Mouse (Mus musculus): ENCODE data around the gene Tmprss7. TPM values are rescaled to one million over a fixed set of nuclear protein-coding genes. Genes with fewer than 3 reads are reported as not detected.

Gene Tmprss7
- total and polyA plus RNA-seq, 3 experiments, result not detected

DNA sequence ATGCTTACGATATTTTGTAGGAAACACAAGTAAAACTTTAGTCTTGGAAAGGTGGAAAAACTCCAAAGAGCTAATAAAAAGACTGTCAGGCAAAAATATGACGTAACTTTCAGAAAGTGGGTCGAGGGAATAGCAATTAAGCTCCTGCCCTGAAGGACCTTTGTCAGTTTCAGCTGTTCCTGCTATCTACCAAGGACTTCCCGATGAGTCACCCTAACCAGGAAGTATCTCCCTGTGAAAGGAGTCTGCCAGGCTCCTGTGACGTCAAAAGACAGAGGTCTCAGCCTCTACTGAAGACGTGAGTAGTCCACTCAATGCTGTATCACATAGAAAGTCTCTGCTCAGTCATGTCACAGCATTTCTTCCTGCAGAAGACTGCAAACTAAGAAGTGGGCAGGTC, 49.1 kb downstream of the Tmprss7 start:
- Histone ChIP-seq H3K4me1 (ENCODE audit: control insufficient read depth, insufficient read depth, low read length) (no peaks in the 10 kb centered on the region), H3K4me3 (no peak overlapping the region), H3K36me3 (ENCODE audit: control insufficient read depth, insufficient read depth, low read length) (no peaks in the 10 kb centered on the region), H3K9ac (ENCODE audit: low read depth, low read length) (no peak overlapping the region), H3K27me3 (ENCODE audit: control insufficient read depth, insufficient read depth, low read length) (no peaks in the 10 kb centered on the region), H3K79me2 (replicated peaks; ENCODE audit: control insufficient read depth, insufficient read depth, low read length) (no peaks in the 10 kb centered on the region), H3K27ac (no peak overlapping the region)
- 30% methylated on average over 6 of the region's 6 CpGs for WGBS
- peak in 1 of 2 experiments; percentile 20 for DNase-seq
- intact Hi-C loops (cut with DNase I), result no loop called here
- TF ChIP-seq EP300 (IDR thresholded peaks at IDR 0.05; ENCODE audit: insufficient read depth, low read depth, low read length), result no peak
- no peak for TF ChIP-seq POLR2A (IDR thresholded peaks at IDR 0.05; ENCODE audit: insufficient read depth, low read depth, low read length)
- TF ChIP-seq CTCF (IDR thresholded peaks at IDR 0.05), result no peak

DNA sequence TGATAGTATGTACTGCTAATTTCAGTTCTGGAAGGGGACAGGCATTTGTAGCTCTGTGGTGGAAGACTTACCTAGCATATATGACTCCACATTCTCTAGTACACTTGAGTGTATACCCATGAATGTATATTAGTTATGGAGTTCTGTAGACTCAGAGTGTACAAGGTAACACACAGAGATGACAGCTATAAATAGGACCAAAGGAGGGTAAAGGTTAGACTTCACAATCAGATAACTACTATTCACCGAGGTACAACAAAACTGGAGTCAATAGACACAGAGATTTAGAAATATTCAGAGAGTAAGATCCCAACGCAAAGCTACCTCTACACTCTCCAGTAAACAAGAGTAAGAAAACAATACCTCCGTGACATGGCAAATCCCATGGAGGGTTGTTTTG, 49.5 kb downstream of the Tmprss7 start:
- Histone ChIP-seq H3K79me2 (replicated peaks; ENCODE audit: control insufficient read depth, insufficient read depth, low read length) (no peaks in the 10 kb centered on the region), H3K9ac (ENCODE audit: low read depth, low read length) (no peak overlapping the region), H3K4me3 (no peak overlapping the region), H3K27ac (no peak overlapping the region), H3K4me1 (ENCODE audit: control insufficient read depth, insufficient read depth, low read length) (no peaks in the 10 kb centered on the region), H3K27me3 (ENCODE audit: control insufficient read depth, insufficient read depth, low read length) (no peaks in the 10 kb centered on the region), H3K36me3 (ENCODE audit: control insufficient read depth, insufficient read depth, low read length) (no peaks in the 10 kb centered on the region)
- TF ChIP-seq EP300 (IDR thresholded peaks at IDR 0.05; ENCODE audit: insufficient read depth, low read depth, low read length), result no peak
- TF ChIP-seq CTCF (IDR thresholded peaks at IDR 0.05), result no peak
- no peak for TF ChIP-seq POLR2A (IDR thresholded peaks at IDR 0.05; ENCODE audit: insufficient read depth, low read depth, low read length)
- intact Hi-C loops (cut with DNase I), result no loop called here
- WGBS, result 61% methylated on average over 3 of the region's 3 CpGs
- DNase-seq, result no peak

DNA sequence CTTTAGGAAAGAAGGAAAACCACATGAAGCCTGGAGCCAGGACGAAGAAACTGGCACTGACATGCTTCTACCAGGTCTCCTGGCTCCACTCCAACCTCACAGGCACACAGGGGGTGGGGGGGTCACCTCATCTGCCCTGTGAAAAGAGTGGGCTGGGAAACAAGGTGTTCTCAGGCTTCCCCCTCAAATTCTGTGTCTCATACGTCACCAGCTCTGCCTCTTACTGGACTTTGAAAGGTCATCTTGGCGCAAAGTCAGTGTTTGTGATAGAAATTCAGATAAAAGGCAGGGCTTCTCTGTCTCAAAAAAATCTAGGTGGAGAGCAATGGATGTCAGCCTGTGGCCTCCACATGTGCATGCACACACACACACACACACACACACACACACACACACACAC, 52.2 kb downstream of the Tmprss7 start:
- Histone ChIP-seq H3K36me3 (ENCODE audit: control insufficient read depth, insufficient read depth, low read length) (no peaks in the 10 kb centered on the region), H3K4me1 (ENCODE audit: control insufficient read depth, insufficient read depth, low read length) (no peaks in the 10 kb centered on the region), H3K9ac (ENCODE audit: low read depth, low read length) (no peak overlapping the region), H3K27ac (no peak overlapping the region), H3K27me3 (ENCODE audit: control insufficient read depth, insufficient read depth, low read length) (no peaks in the 10 kb centered on the region), H3K4me3 (no peak overlapping the region), H3K79me2 (replicated peaks; ENCODE audit: control insufficient read depth, insufficient read depth, low read length) (no peaks in the 10 kb centered on the region)
- DNase-seq, result no peak
- TF ChIP-seq EP300 (IDR thresholded peaks at IDR 0.05; ENCODE audit: insufficient read depth, low read depth, low read length) (no peak), POLR2A (IDR thresholded peaks at IDR 0.05; ENCODE audit: insufficient read depth, low read depth, low read length) (no peak), CTCF (IDR thresholded peaks at IDR 0.05) (no peak)
- WGBS, result 67% methylated on average over 3 of the region's 3 CpGs
- intact Hi-C loops (cut with DNase I), result no loop called here

DNA sequence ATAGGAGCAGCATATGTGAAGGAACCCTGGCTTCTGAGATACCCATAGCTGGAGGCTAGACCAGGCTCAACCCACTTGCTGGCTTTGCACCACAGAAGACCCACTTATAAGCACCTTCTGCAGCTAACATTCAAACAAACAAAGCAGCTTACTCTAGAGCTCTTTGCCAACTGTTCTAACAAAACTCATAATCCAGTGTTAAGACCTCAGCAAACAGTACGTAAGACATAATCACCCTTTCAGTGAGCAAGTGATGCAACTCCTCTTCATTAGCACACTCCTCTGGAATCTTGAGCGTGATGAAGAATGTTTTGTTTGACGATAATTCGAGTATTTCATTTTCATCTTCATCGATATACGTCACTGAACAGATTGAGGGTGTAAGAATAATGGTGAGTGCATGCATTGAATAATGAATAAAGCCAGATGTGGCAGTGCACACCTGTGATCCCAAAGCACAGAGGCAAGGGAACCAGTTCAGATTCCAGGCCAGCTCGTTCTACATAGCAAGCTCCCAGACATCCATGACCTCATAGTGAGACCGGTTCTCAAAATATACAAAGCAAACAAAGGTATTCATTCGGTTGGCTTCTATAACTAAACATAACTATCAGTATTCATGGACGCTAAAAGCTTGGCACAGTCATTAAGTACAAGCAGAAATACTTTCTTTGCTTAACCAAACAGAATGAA, 53.2 kb downstream of the Tmprss7 start:
- no peak for DNase-seq
- no peaks in the 10 kb centered on the region for H3K79me2 ChIP-seq (replicated peaks; ENCODE audit: control insufficient read depth, insufficient read depth, low read length)
- WGBS, result 62% methylated on average over 10 of the region's 10 CpGs
- intact Hi-C loops (cut with DNase I), result no loop called here
- no peaks in the 10 kb centered on the region for H3K4me1 ChIP-seq (ENCODE audit: control insufficient read depth, insufficient read depth, low read length)
- H3K9ac ChIP-seq (ENCODE audit: low read depth, low read length), result no peak overlapping the region
- no peak overlapping the region for H3K27ac ChIP-seq
- H3K36me3 ChIP-seq (ENCODE audit: control insufficient read depth, insufficient read depth, low read length), result no peaks in the 10 kb centered on the region
- no peaks in the 10 kb centered on the region for H3K27me3 ChIP-seq (ENCODE audit: control insufficient read depth, insufficient read depth, low read length)
- H3K4me3 ChIP-seq, result no peak overlapping the region
- TF ChIP-seq EP300 (IDR thresholded peaks at IDR 0.05; ENCODE audit: insufficient read depth, low read depth, low read length) (no peak), CTCF (IDR thresholded peaks at IDR 0.05) (no peak), POLR2A (IDR thresholded peaks at IDR 0.05; ENCODE audit: insufficient read depth, low read depth, low read length) (no peak)

DNA sequence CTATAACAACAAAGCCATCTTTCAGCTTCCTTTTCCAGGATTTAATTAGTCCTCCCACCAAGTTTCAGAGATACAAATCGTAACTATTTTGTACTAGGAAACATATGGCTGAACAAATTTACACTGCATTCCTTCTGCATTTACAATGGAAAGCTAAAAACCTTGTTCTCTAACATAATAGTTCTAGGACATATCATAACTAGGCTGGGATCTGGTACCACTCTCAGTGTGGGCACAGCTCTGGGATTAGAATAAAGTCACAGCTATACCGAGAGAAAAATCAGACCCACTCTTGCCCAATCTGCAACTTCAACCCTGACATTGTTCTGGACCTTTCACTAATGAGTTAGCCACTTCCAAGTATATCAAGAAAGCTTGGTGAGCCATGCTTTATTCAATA, 57.6 kb downstream of the Tmprss7 start:
- 69% methylated on average over 2 of the region's 2 CpGs for WGBS
- DNase-seq, result no peak

DNA sequence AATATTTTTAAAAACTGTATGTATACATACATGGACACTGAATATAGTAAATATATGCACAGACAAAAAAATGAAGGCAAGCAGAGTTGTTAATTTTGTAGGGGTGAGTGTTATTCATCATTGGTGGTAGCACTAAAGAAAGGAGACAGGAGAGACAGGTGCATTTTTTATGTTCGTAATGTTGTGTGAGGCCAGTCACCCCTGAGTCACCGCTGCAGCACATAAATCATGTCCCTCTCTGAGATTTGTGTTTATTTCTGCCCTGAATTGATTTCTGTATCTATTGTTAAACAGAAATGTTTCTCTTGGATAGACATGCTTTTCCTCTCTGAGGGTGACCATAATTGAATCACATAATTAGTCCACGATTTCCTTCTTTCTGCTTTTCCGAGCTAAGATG, 61.0 kb downstream of the Tmprss7 start:
- no peak for DNase-seq
- H3K36me3 ChIP-seq (ENCODE audit: control insufficient read depth, insufficient read depth, low read length), result no peaks in the 10 kb centered on the region
- H3K4me3 ChIP-seq, result no peak overlapping the region
- WGBS, result 68% methylated on average over 4 of the region's 4 CpGs
- no peaks in the 10 kb centered on the region for H3K27me3 ChIP-seq (ENCODE audit: control insufficient read depth, insufficient read depth, low read length)
- intact Hi-C loops (cut with DNase I), result loop anchor here (10.0 kb wide), 1 partner anchor 908 kb away; the partner anchor contains the start of gene Nepro
- no peaks in the 10 kb centered on the region for H3K4me1 ChIP-seq (ENCODE audit: control insufficient read depth, insufficient read depth, low read length)
- no peaks in the 10 kb centered on the region for H3K79me2 ChIP-seq (replicated peaks; ENCODE audit: control insufficient read depth, insufficient read depth, low read length)
- no peak overlapping the region for H3K9ac ChIP-seq (ENCODE audit: low read depth, low read length)
- no peak overlapping the region for H3K27ac ChIP-seq
- TF ChIP-seq EP300 (IDR thresholded peaks at IDR 0.05; ENCODE audit: insufficient read depth, low read depth, low read length) (no peak), POLR2A (IDR thresholded peaks at IDR 0.05; ENCODE audit: insufficient read depth, low read depth, low read length) (no peak), CTCF (IDR thresholded peaks at IDR 0.05) (no peak)

More for the DNA sequence above, 57.6 kb downstream of the Tmprss7 start:
- Histone ChIP-seq H3K27me3 (ENCODE audit: control insufficient read depth, insufficient read depth, low read length) (no peaks in the 10 kb centered on the region), H3K36me3 (ENCODE audit: control insufficient read depth, insufficient read depth, low read length) (no peaks in the 10 kb centered on the region), H3K4me1 (ENCODE audit: control insufficient read depth, insufficient read depth, low read length) (no peaks in the 10 kb centered on the region), H3K4me3 (no peak overlapping the region), H3K27ac (no peak overlapping the region), H3K79me2 (replicated peaks; ENCODE audit: control insufficient read depth, insufficient read depth, low read length) (no peaks in the 10 kb centered on the region), H3K9ac (ENCODE audit: low read depth, low read length) (no peak overlapping the region)
- TF ChIP-seq CTCF (IDR thresholded peaks at IDR 0.05), result no peak
- TF ChIP-seq EP300 (IDR thresholded peaks at IDR 0.05; ENCODE audit: insufficient read depth, low read depth, low read length), result no peak
- TF ChIP-seq POLR2A (IDR thresholded peaks at IDR 0.05; ENCODE audit: insufficient read depth, low read depth, low read length), result no peak
- intact Hi-C loops (cut with DNase I), result loop anchor here (10.0 kb wide), 1 partner anchor 911 kb away; the partner anchor contains the start of gene Nepro
